Mouse (Mus musculus): Measurements from ENCODE around the gene Lztr1.

The Lztr1 gene

GRCm38 (mm10) chr16:17508546-17509239, at the start of gene Lztr1:
Gene Lztr1, plus strand, starts transcription at chr16:17508688.
- peak; percentile 91 for DNase-seq

GRCm38 (mm10) chr16:17460254-17460653, 48.2 kb upstream of the Lztr1 start:
- DNase-seq = peak in 1 of 2 experiments; percentile 37

GRCm38 (mm10) chr16:17461596-17461995, 46.9 kb upstream of the Lztr1 start:
- no peak for DNase-seq

GRCm38 (mm10) chr16:17463184-17463583, 45.3 kb upstream of the Lztr1 start:
- DNase-seq = no peak

- no peak for DNase-seq
Observed at GRCm38 (mm10) chr16:17466875-17467663, 41.4 kb upstream of the Lztr1 start.

- no peak for DNase-seq
Observed at GRCm38 (mm10) chr16:17472498-17472897, 36.0 kb upstream of the Lztr1 start.

- peak in 1 of 2 experiments; percentile 39 for DNase-seq
Observed at GRCm38 (mm10) chr16:17474091-17474490, 34.4 kb upstream of the Lztr1 start.

- DNase-seq = no peak
Observed at GRCm38 (mm10) chr16:17474761-17475160, 33.7 kb upstream of the Lztr1 start.

- no peak for DNase-seq
Observed at GRCm38 (mm10) chr16:17475326-17475725, 33.2 kb upstream of the Lztr1 start.

GRCm38 (mm10) chr16:17478331-17478943, 30.1 kb upstream of the Lztr1 start:
- no peak for DNase-seq

- no peak for DNase-seq
Observed at GRCm38 (mm10) chr16:17481465-17481864, 27.0 kb upstream of the Lztr1 start.

GRCm38 (mm10) chr16:17486505-17486904, 22.0 kb upstream of the Lztr1 start:
- DNase-seq = peak in 1 of 2 experiments; percentile 41

GRCm38 (mm10) chr16:17488478-17489468, 19.7 kb upstream of the Lztr1 start:
- peak in 1 of 2 experiments; percentile 26 for DNase-seq

GRCm38 (mm10) chr16:17489469-17490111, 18.9 kb upstream of the Lztr1 start, which contains the start of gene Aifm3:
Gene Aifm3, plus strand, starts transcription at chr16:17489611.
- peak; percentile 26 to 46 for DNase-seq

GRCm38 (mm10) chr16:17491154-17491553, 17.3 kb upstream of the Lztr1 start:
- DNase-seq = no peak

- DNase-seq = no peak
Observed at GRCm38 (mm10) chr16:17491896-17492561, 16.5 kb upstream of the Lztr1 start.

- peak; percentile 47 to 70 for DNase-seq
Observed at GRCm38 (mm10) chr16:17496499-17497305, 11.8 kb upstream of the Lztr1 start.

- DNase-seq = no peak
Observed at GRCm38 (mm10) chr16:17499249-17499883, 9.1 kb upstream of the Lztr1 start.

- DNase-seq = no peak
Observed at GRCm38 (mm10) chr16:17502681-17503080, 5.8 kb upstream of the Lztr1 start.
